Mouse (Mus musculus) stomach, embryonic 16.5 days (tissue): ENCODE data around the gene Usp54. TPM values are rescaled to one million over a fixed set of nuclear protein-coding genes. Genes with fewer than 3 reads are reported as not detected.

ENCODE experiments used
- ATAC-seq: fragments of 200-750 bp; cut with Nextera tagmentation; 2 replicates; pipeline ENCODE4 v1.8.0; 2017; ENCODE audit warnings: moderate number of reproducible peaks, moderate TSS enrichment; ENCODE audit not compliant: insufficient read depth, low FRiP score
- H3K27ac ChIP-seq: fragments of 300-500 bp; sonication (generic); 2 replicates; pipeline ENCODE4 v1.5.1; 2014; ENCODE audit warnings: low read length
- H3K27me3 ChIP-seq: fragments of 300-500 bp; sonication (generic); 2 replicates; pipeline ENCODE4 v1.6.1; 2014; ENCODE audit warnings: low read length, control low read depth, mixed read lengths; ENCODE audit not compliant: control insufficient read depth, insufficient read depth
- H3K36me3 ChIP-seq: fragments of 300-500 bp; sonication (generic); 2 replicates; pipeline ENCODE4 v1.6.1; 2014; ENCODE audit warnings: low read length; ENCODE audit not compliant: control insufficient read depth, insufficient read depth
- H3K4me1 ChIP-seq: fragments of 300-500 bp; sonication (generic); 2 replicates; pipeline ENCODE4 v1.6.1; 2014; ENCODE audit warnings: low read length, control low read depth, mixed read lengths; ENCODE audit not compliant: control insufficient read depth, insufficient read depth
- H3K4me2 ChIP-seq: fragments of 300-500 bp; sonication (generic); 2 replicates; pipeline ENCODE4 v1.6.1; 2014; ENCODE audit warnings: low read depth, low read length, mixed read lengths
- H3K4me3 ChIP-seq: fragments of 300-500 bp; sonication (generic); replicated peaks from 2 replicates; pipeline ENCODE4 v1.5.1; 2014; ENCODE audit warnings: mild to moderate bottlenecking, low read length
- H3K9ac ChIP-seq: fragments of 300-500 bp; sonication (generic); 2 replicates; pipeline ENCODE4 v1.6.1; 2014; ENCODE audit warnings: low read length
- H3K9me3 ChIP-seq: fragments of 300-500 bp; sonication (generic); replicated peaks from 2 replicates; pipeline ENCODE4 v1.6.1; 2016; ENCODE audit warnings: low read length, control low read depth; ENCODE audit not compliant: control insufficient read depth
- WGBS: fragments of 180-500 bp; shearing (Covaris S2); extraction: QIAGEN DNeasy Blood & Tissue Kit; methylation state at CpG from one replicate; pipeline ENCODE4 v1.1.7; 2014; 5-methylcytosine and 5-hydroxymethylcytosine counted together
- polyA plus RNA-seq: library from polyadenylated mRNA; unstranded; fragments of >200 nt; fragmentation: Nextera tagmentation; extraction: Ambion mirVana; gene quantifications from 2 replicates; pipeline ENCODE4 v1.2.1, GENCODE M21; 2015

The Usp54 gene
- 6.4 and 7.4 TPM in 2 replicates for polyA plus RNA-seq

DNA sequence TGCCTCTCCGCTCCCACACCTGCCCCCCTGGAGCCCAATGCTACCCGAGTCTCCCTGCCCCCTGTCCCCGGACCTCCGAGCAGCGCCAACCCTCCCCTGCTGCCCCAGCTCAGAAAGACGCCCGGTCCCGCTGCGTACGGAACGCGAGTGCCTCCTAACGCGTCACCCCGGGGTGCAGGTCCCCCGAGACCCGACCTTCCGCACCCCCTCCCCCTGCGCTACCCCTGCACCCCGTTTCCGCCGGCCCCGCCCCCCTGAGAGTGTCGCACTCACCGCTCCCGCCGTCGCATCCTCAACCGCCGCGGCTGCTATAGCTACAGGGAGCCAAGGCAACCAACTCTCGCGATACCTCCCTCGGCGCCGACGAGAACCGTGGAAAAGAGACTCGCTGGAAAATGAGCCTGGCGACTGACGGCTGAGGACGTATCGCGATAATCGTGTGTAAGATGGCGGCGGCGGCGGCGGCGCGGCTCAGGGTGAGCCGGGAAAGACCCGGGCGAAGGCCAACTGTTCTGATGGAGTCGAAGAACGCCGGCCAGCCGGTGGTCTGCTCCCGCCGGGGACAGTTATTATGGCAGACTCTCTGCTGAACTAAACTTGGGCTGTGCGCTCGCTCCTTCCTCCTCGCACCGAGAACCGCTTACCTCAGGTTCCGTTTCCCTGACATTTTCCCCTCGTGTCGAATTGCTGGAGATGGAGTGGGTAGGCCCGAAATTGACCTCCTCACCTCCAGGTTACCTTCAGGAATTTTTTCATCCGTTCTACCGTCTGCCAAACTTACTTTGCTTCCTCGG, at the start of gene Usp54:
Usp54 (minus strand) TSS at position 420 of the 794 bp plus-strand sequence.
- peak within 1 kb of the TSS; percentile 84 for H3K4me3 ChIP-seq
- H3K27ac ChIP-seq = peak within 1 kb of the TSS; percentile 95
- H3K27me3 ChIP-seq = no peaks in the 10 kb centered on the region
- H3K4me1 ChIP-seq = 0 out of 2 replicates have a peak, but pooled peaks cover 6% of the 10 kb centered on the region
- under 1% methylated on average over 73 of the region's 73 CpGs for WGBS
- peak within 1 kb of the TSS; percentile 96 for H3K9ac ChIP-seq
- H3K36me3 ChIP-seq = no peaks in the 10 kb centered on the region
- peak within 1 kb of the TSS; percentile 90 for H3K4me2 ChIP-seq
- peak; percentile 94 for ATAC-seq
- H3K9me3 ChIP-seq = no peaks in the 10 kb centered on the region

DNA sequence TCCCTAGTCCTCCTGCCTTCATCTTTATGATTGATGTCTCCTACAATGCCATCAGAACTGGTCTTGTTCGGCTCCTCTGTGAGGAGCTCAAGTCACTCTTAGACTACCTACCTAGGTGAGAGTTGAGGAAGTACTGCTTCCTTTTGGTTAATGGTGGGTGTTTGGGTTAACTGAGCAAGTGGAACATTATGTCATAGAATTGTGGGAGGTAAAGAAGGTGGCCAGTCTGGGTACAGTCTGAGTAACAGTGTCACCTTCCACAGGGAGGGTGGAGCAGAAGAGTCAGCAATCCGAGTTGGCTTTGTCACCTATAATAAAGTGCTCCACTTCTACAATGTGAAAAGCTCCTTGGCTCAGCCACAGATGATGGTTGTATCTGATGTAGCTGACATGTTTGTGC, 48.1 kb upstream of the Usp54 start:
- Histone ChIP-seq H3K4me2 (no peak overlapping the region), H3K27ac (no peak overlapping the region), H3K4me1 (no peaks in the 10 kb centered on the region), H3K9me3 (no peaks in the 10 kb centered on the region), H3K36me3 (peaks cover 48% of the 10 kb centered on the region), H3K27me3 (no peaks in the 10 kb centered on the region), H3K9ac (no peak overlapping the region), H3K4me3 (no peak overlapping the region)
- no peak for ATAC-seq
- WGBS = 86% methylated on average over 2 of the region's 2 CpGs

DNA sequence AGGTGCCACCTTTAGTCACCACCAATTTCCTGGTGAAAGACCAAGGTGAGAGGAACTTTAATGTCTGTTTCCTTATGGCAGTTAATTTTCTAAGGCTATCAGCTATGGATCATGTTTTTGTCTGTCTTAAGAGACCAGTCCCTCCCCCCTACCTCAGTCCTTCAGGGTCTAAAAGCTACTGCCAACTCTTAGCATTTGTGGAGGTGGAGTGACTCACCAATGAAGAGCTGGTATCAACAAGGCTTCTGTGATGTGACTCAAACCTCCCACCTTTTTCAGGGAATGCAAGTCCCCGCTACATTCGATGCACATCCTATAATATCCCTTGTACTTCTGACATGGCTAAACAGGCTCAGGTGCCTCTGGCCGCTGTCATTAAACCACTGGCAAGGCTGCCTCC, 45.7 kb upstream of the Usp54 start:
- H3K27ac ChIP-seq = no peak overlapping the region
- H3K4me1 ChIP-seq = no peaks in the 10 kb centered on the region
- H3K36me3 ChIP-seq = peaks cover 60% of the 10 kb centered on the region
- H3K9me3 ChIP-seq = no peaks in the 10 kb centered on the region
- no peak for ATAC-seq
- no peak overlapping the region for H3K4me3 ChIP-seq
- WGBS = 94% methylated on average over 3 of the region's 3 CpGs
- H3K4me2 ChIP-seq = no peak overlapping the region
- H3K27me3 ChIP-seq = no peaks in the 10 kb centered on the region
- no peak overlapping the region for H3K9ac ChIP-seq

DNA sequence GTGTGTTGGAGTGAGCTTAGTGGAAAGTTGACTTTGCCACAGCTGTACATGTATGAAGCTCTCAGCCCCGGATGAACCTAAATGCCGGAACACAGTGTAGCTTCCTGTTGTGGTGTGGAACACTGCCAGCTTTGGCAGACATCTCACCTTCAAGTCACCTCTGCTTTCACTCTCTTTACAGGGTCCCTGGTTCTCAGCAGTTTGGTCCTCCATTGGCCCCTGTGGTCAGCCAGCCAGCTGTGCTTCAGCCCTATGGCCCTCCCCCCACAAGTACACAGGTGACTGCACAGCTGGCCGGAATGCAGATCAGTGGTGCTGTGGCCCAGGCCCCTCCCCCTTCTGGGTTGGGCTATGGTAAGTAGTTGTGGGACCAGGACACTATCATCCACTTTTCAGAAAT, 41.6 kb upstream of the Usp54 start:
- no peak overlapping the region for H3K27ac ChIP-seq
- no peaks in the 10 kb centered on the region for H3K9me3 ChIP-seq
- no peak overlapping the region for H3K9ac ChIP-seq
- peaks cover 54% of the 10 kb centered on the region for H3K36me3 ChIP-seq
- WGBS = 71% methylated on average over 3 of the region's 3 CpGs
- H3K4me2 ChIP-seq = no peak overlapping the region
- no peaks in the 10 kb centered on the region for H3K27me3 ChIP-seq
- peak; percentile 59; the same call in 1 of the 2 replicates for ATAC-seq
- H3K4me3 ChIP-seq = no peak overlapping the region
- no peaks in the 10 kb centered on the region for H3K4me1 ChIP-seq

DNA sequence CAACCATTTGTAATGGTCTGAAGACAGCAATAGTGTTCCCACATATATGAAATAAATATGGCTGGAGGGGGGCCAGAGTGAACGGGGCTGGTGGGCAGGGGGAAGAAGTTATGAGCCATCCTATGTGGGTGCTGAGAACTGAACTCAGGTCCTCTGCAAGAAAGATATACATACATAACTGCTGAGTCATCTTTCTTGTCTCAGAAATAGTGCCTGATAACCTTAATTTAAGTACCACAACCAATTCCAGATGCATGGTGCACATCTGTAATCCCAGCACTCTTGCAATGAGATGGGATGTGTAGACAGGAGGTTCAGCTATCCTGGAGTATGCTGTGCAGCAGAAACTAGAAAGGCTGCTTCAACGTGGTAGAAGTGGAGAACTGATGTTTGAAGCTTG, 40.9 kb upstream of the Usp54 start:
- WGBS = 83% methylated on average over 2 of the region's 2 CpGs
- no peak overlapping the region for H3K4me3 ChIP-seq
- H3K4me1 ChIP-seq = no peaks in the 10 kb centered on the region
- no peak for ATAC-seq
- no peaks in the 10 kb centered on the region for H3K27me3 ChIP-seq
- H3K4me2 ChIP-seq = no peak overlapping the region
- H3K9ac ChIP-seq = no peak overlapping the region
- H3K36me3 ChIP-seq = peaks cover 59% of the 10 kb centered on the region
- no peak overlapping the region for H3K27ac ChIP-seq
- no peaks in the 10 kb centered on the region for H3K9me3 ChIP-seq

DNA sequence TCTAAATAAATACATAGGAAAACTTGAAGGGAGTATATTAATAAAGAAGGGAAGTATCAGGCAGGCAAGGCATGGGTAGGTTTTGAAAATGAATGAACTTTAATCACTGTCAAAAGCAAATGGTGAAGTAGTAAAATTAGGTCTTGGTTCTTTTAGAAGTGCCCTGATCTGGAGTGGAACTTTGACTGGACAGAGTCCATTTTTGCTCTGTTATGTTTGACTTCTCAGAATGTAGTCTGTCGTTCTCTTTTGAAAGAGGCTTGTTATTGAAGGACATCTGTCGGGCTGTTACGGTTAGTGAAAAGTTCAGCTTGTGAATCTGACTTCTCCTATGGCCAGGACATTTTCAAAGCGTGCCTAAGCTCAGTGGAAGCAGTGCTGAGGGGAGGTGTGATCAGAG, 37.0 kb upstream of the Usp54 start:
- Histone ChIP-seq H3K36me3 (peaks cover 48% of the 10 kb centered on the region), H3K4me2 (no peak overlapping the region), H3K27ac (no peak overlapping the region), H3K4me3 (no peak overlapping the region), H3K27me3 (no peaks in the 10 kb centered on the region), H3K4me1 (peaks cover 13% of the 10 kb centered on the region), H3K9me3 (no peaks in the 10 kb centered on the region), H3K9ac (no peak overlapping the region)
- 89% methylated on average over 4 of the region's 4 CpGs for WGBS
- no peak for ATAC-seq

DNA sequence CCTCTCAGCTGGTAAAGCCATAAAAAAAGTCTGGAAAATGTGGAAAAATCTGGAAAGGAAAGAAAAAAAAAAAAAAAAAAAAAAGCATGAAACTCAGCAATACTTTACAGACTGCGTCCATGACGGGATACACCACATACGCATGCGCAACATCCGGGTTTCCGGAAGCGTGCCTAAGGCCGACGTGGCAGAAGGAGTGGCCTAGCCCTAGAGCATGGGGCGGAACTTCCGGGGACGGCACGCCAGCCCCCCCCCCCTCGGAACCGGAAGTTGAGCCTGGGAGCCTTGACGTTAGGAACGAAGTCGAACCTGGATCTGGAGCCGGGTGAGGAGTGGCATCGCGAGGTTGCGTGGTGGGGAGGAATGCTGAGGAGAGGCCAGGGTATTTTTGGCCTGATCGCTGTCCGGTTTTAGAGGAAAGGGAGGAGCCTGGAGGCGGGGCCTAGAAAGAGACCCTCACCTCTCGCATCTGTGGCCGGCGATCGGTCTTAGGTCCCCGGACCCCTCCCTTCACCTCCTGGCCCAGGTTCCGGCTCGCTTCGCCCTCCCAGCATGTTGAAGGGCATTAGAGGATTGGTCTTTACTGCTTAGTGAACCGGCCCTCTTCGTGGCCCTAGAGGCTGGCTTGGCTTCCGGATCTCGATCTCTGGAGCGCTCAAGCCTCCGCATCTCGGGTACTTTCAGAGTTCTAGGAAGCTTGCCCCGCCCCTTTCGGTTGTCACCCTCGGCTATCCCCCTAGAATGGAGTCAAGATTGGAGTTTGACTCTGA, 33.4 kb upstream of the Usp54 start, which contains the start of gene Sec24c:
Sec24c (plus strand) TSS at position 245 of the 770 bp plus-strand sequence.
- Histone ChIP-seq H3K4me1 (peaks cover 13% of the 10 kb centered on the region), H3K4me3 (peak within 1 kb of the TSS; percentile 97), H3K27ac (peak within 1 kb of the TSS; percentile 98), H3K9me3 (no peaks in the 10 kb centered on the region), H3K9ac (peak within 1 kb of the TSS; percentile 95), H3K36me3 (peaks cover 18% of the 10 kb centered on the region), H3K4me2 (peak within 1 kb of the TSS; percentile 94), H3K27me3 (no peaks in the 10 kb centered on the region)
- ATAC-seq = peak; percentile 97
- under 1% methylated on average over 43 of the region's 43 CpGs for WGBS

DNA sequence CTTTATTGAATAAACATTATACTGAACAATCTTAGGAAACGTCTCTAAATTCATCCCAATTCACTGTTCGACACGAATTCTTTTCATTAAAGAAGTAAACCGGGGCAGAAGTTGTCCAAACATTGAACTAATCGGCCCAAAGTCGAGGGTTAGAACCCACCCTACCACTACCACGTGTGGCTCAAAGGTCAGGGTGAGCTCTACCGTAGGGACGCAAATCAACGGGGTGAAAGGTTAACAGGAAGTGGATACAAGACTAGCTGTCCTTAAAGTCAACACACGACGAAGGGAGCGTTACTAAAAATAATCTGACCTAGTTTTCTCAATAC, 32.8 kb upstream of the Usp54 start:
- ATAC-seq = peak; percentile 61; the same call in 1 of the 2 replicates
- Histone ChIP-seq H3K9ac (peak overlapping the region; percentile 63), H3K27ac (peak overlapping the region; percentile 98), H3K9me3 (no peaks in the 10 kb centered on the region), H3K4me1 (peaks cover 13% of the 10 kb centered on the region), H3K27me3 (no peaks in the 10 kb centered on the region), H3K4me2 (peak overlapping the region; percentile 88), H3K36me3 (peaks cover 16% of the 10 kb centered on the region), H3K4me3 (peak overlapping the region; percentile 97)
- WGBS = 7% methylated on average over 13 of the region's 13 CpGs

DNA sequence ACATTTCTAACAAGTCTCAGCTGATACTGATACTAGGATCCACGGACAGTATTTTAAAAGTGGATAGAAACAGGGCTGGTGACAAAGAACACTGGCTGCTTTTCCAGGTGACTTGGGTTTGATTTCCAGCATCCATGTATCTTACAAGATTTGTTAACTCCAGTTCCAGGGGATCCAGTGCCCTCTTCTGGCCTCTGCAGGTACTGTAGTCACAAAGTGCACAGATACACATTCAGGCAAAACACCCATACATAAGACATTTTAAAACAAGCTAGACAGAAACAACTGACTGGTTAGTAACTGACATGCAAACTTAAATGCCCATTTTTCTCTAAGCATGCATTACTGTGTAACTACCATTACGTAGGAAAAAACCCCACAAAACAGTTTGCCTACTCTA, 32.1 kb upstream of the Usp54 start:
- WGBS = 93% methylated on average over 2 of the region's 2 CpGs
- H3K4me3 ChIP-seq = no peak overlapping the region
- no peak overlapping the region for H3K27ac ChIP-seq
- no peak overlapping the region for H3K9ac ChIP-seq
- H3K9me3 ChIP-seq = no peaks in the 10 kb centered on the region
- ATAC-seq = no peak
- H3K27me3 ChIP-seq = no peaks in the 10 kb centered on the region
- peaks cover 13% of the 10 kb centered on the region for H3K4me1 ChIP-seq
- peaks cover 16% of the 10 kb centered on the region for H3K36me3 ChIP-seq
- no peak overlapping the region for H3K4me2 ChIP-seq
